Mouse (Mus musculus) Patski (cell line): ENCODE results near the gene 4931423N10Rik. TPM values are rescaled to one million over a fixed set of nuclear protein-coding genes. Genes with fewer than 3 reads are reported as not detected.
"Not testable (repeated sequence)": the region's sequence is repeated elsewhere in the genome, so short reads cannot be mapped to it uniquely, and the experiment has no call there.

Experiments
- ATAC-seq: fragments of 100-300 bp; one replicate; pipeline ENCODE4 v1.8.0; 2021
- CTCF ChIA-PET: fragments of 350-600 bp; sonication (Branson Sonifier 250); formaldehyde crosslinking; loops from one replicate; lab custom pipeline; 2022; ENCODE audit warnings: inconsistent platforms; lab: Charles Lee
- POLR2A ChIA-PET: fragments of 350-600 bp; sonication (Branson Sonifier 250); formaldehyde crosslinking; loops from one replicate; lab custom pipeline; 2022; ENCODE audit warnings: antibody characterized with exemption, inconsistent platforms; lab: Charles Lee
- DNase-seq: peaks from one replicate; pipeline ENCODE4 v3.0.0-alpha.2; 2011; ENCODE audit warnings: low read depth, low spot score
- H3K27me3 ChIP-seq: fragments of 371-371 bp; one replicate; pipeline ENCODE4 v1.5.1; 2021
- CTCF ChIP-seq: fragments of 100-300 bp; IDR thresholded peaks from one replicate; pipeline ENCODE4 v1.5.1; 2021
- in situ Hi-C: fragments of 300-500 bp; cut with MboI; formaldehyde crosslinking; loops from 3 replicates; pipeline ENCODE4 v1.11.1; 2018; ENCODE audit warnings: low pct_unique_long_range_greater_than_20kb, mixed read lengths
- polyA plus RNA-seq: library from polyadenylated mRNA; unstranded; gene quantifications from one replicate; pipeline ENCODE4 v1.2.3, GENCODE M21; 2021

Gene 4931423N10Rik
- not detected for polyA plus RNA-seq

- in situ Hi-C loops: no loop called here
- ATAC-seq (no peak), DNase-seq (no peak)
- ChIA-PET POLR2A (no interaction called here), CTCF (no interaction called here)
- peak; percentile 37 for TF ChIP-seq CTCF
- H3K27me3 ChIP-seq: no peaks in the 10 kb centered on the region
These were observed at the start of gene 4931423N10Rik for GRCm38 (mm10) chr2:23207070-23207526. Gene 4931423N10Rik (plus strand): TSS chr2:23207476.

- ChIA-PET POLR2A (no interaction called here), CTCF (no interaction called here)
- no peaks in the 10 kb centered on the region for H3K27me3 ChIP-seq
- DNase-seq (no peak), ATAC-seq (no peak)
- in situ Hi-C loops: loop anchor here (25.0 kb wide), 1 partner anchor 1290 kb away; no protein-coding TSS in a partner anchor
- TF ChIP-seq CTCF: no peak
These were observed 35.0 kb upstream of the 4931423N10Rik start for GRCm38 (mm10) chr2:23172305-23172704.

GRCm38 (mm10) chr2:23194366-23194765 is 12.9 kb upstream of the 4931423N10Rik start:
- in situ Hi-C loops: no loop called here
- DNase-seq: no peak
- TF ChIP-seq CTCF: no peak
- ATAC-seq: no peak
- ChIA-PET POLR2A (no interaction called here), CTCF (interaction anchor here (1.1 to 1.4 kb wide), 2 partner anchors 12 to 18 kb away, joined by 3 read pairs; no protein-coding TSS in a partner anchor)
- no peaks in the 10 kb centered on the region for H3K27me3 ChIP-seq

GRCm38 (mm10) chr2:23201034-23201433 is 6.2 kb upstream of the 4931423N10Rik start:
- H3K27me3 ChIP-seq: no peaks in the 10 kb centered on the region
- no peak for TF ChIP-seq CTCF
- in situ Hi-C loops: no loop called here
- ATAC-seq (no peak), DNase-seq (no peak)
- ChIA-PET CTCF (no interaction called here), POLR2A (no interaction called here)

- DNase-seq (no peak), ATAC-seq (no peak)
- ChIA-PET POLR2A (no interaction called here), CTCF (no interaction called here)
- in situ Hi-C loops: no loop called here
- no peaks in the 10 kb centered on the region for H3K27me3 ChIP-seq
- no peak for TF ChIP-seq CTCF
These were observed 4.2 kb upstream of the 4931423N10Rik start for GRCm38 (mm10) chr2:23202900-23203670.

- no peak for ATAC-seq
- TF ChIP-seq CTCF: no peak
- in situ Hi-C loops: no loop called here
- peaks cover 15% of the 10 kb centered on the region for H3K27me3 ChIP-seq
- ChIA-PET CTCF (no interaction called here), POLR2A (no interaction called here)
- no peak for DNase-seq
These were observed 6.4 kb downstream of the 4931423N10Rik start for GRCm38 (mm10) chr2:23213661-23214060.

GRCm38 (mm10) chr2:23225199-23225598 is 17.9 kb downstream of the 4931423N10Rik start:
- peaks cover 27% of the 10 kb centered on the region for H3K27me3 ChIP-seq
- TF ChIP-seq CTCF: no peak
- in situ Hi-C loops: no loop called here
- ChIA-PET CTCF (no interaction called here), POLR2A (no interaction called here)
- DNase-seq (no peak), ATAC-seq (no peak)

- DNase-seq: no peak
- TF ChIP-seq CTCF: no peak
- ChIA-PET POLR2A (no interaction called here), CTCF (interaction anchor here (1.6 kb wide), 1 partner anchor 8 kb away, joined by 6 read pairs; no protein-coding TSS in a partner anchor)
- no peak for ATAC-seq
- in situ Hi-C loops: no loop called here
- peaks cover 22% of the 10 kb centered on the region for H3K27me3 ChIP-seq
These were observed 21.2 kb downstream of the 4931423N10Rik start for GRCm38 (mm10) chr2:23228463-23228862.

GRCm38 (mm10) chr2:23234065-23234773 is 26.9 kb downstream of the 4931423N10Rik start:
- POLR2A ChIA-PET: no interaction called here
- CTCF ChIA-PET: no interaction called here
- no peak for ATAC-seq
- TF ChIP-seq CTCF: no peak
- peaks cover 14% of the 10 kb centered on the region for H3K27me3 ChIP-seq
- in situ Hi-C loops: no loop called here
- DNase-seq: no peak

- H3K27me3 ChIP-seq, in situ Hi-C loops, POLR2A ChIA-PET, CTCF ChIA-PET, ATAC-seq, DNase-seq: not testable (repeated sequence)
These were observed 83.7 kb downstream of the 4931423N10Rik start for GRCm38 (mm10) chr2:23290991-23291390.

GRCm38 (mm10) chr2:23314869-23315268 is 107.6 kb downstream of the 4931423N10Rik start:
- TF ChIP-seq CTCF: peak; percentile 39
- CTCF ChIA-PET: no interaction called here
- in situ Hi-C loops: loop anchor here (25.0 kb wide), 2 partner anchors 272 to 1072 kb away; no protein-coding TSS in a partner anchor
- DNase-seq (no peak), ATAC-seq (no peak)
- POLR2A ChIA-PET: no interaction called here
- peaks cover 6% of the 10 kb centered on the region for H3K27me3 ChIP-seq

Other genes starting within 250 kb of the 4931423N10Rik start
- 62.8 TPM for gene Abi1, start 167.2 kb upstream of the 4931423N10Rik start, polyA plus RNA-seq
- 51.7 TPM for gene Acbd5, start 139.3 kb upstream of the 4931423N10Rik start, polyA plus RNA-seq
- 11.8 TPM for gene Mastl, start 51.5 kb upstream of the 4931423N10Rik start, polyA plus RNA-seq
- gene Yme1l1, start 51.1 kb upstream of the 4931423N10Rik start, polyA plus RNA-seq: 60.3 TPM
- not detected for gene Nxph2, start 113.8 kb downstream of the 4931423N10Rik start, polyA plus RNA-seq